Mouse (Mus musculus): ENCODE results near the gene Noc2l. TPM values are rescaled to one million over a fixed set of nuclear protein-coding genes. Genes with fewer than 3 reads are reported as not detected.

Gene Noc2l
- polyA plus RNA-seq, 2 experiments: 40.2 to 68.0 TPM

DNA sequence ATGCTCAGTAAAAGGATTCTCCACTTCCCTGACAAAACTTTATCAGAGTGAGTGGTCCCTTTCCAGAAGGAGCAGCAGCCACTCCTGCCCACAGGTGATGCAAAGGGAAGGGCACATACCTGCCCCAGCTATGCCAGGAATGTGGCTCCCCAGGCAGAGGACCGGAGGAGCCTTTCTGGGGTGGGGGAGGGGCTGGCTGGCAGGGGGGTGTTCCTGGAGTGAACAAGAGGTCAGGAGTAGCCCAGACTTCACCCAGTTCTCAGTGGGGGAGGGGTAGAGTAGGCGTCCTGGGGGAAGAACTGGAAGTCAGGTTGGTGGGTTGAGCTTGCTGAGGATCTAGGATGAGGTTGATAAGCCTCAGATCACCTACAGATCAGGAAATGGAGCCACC, 42.6 kb upstream of the Noc2l start:
- no peak for ATAC-seq (ENCODE audit: insufficient read depth)
- no peaks in the 10 kb centered on the region for H3K9me3 ChIP-seq (ENCODE audit: control insufficient read depth, low read length)
- H3K4me1 ChIP-seq (replicated peaks; ENCODE audit: control insufficient read depth in 2 of 2, insufficient read depth in 2 of 2, low read length in 1 of 2): peaks cover 18 to 34% of the 10 kb centered on the region in 2 experiments
- no peak for DNase-seq (ENCODE audit: low read depth in 3 of 3, low spot score in 3 of 3)
- WGBS (ENCODE audit: insufficient replicate concordance): 52% methylated on average over 2 of the region's 2 CpGs
- no peak overlapping the region for H3K4me2 ChIP-seq (ENCODE audit: low read depth)
- H3K36me3 ChIP-seq (replicated peaks; ENCODE audit: control insufficient read depth, insufficient read depth, low read depth): no peaks in the 10 kb centered on the region
- TF ChIP-seq CTCF (IDR thresholded peaks at IDR 0.05; ENCODE audit: low read depth) (no peak), EP300 (IDR thresholded peaks at IDR 0.05; ENCODE audit: low read depth) (no peak)
- H3K27ac ChIP-seq: no peak overlapping the region
- H3K9ac ChIP-seq (replicated peaks): no peak overlapping the region
- H3K27me3 ChIP-seq (ENCODE audit: control insufficient read depth, insufficient read depth, low read length): peaks cover 16% of the 10 kb centered on the region
- no peak overlapping the region for H3K4me3 ChIP-seq (ENCODE audit: insufficient read depth in 1 of 2, low read depth in 2 of 2, low read length in 2 of 2)

DNA sequence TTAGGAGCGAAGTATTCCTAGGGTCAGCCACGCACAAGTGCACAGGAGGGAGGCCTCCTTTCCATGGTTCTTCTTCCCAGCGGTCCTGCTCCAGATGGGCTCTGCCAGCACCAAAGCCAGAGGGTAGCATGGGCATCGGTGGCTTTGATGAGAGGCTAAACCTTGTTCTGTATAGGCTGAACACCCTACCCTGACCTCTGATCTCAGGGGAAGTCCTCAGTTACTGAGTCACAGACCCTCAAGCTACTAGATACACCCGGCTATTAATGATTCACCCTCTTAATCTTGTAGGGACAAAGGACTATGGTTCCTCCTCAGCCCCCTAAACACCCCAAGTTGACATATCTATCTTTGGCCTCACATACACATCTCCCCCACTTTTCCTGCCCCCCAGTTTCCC, 41.9 kb upstream of the Noc2l start:
- Histone ChIP-seq H3K9me3 (ENCODE audit: control insufficient read depth, low read length) (no peaks in the 10 kb centered on the region), H3K4me1 (replicated peaks; ENCODE audit: control insufficient read depth in 2 of 2, insufficient read depth in 2 of 2, low read length in 1 of 2) (peaks cover 20 to 31% of the 10 kb centered on the region in 2 experiments), H3K27ac (no peak overlapping the region), H3K9ac (replicated peaks) (no peak overlapping the region), H3K36me3 (replicated peaks; ENCODE audit: control insufficient read depth, insufficient read depth, low read depth) (no peaks in the 10 kb centered on the region), H3K4me2 (ENCODE audit: low read depth) (peak overlapping the region; percentile 3; the same call in 1 of the 2 replicates), H3K4me3 (ENCODE audit: insufficient read depth in 1 of 2, low read depth in 2 of 2, low read length in 2 of 2) (no peak overlapping the region), H3K27me3 (ENCODE audit: control insufficient read depth, insufficient read depth, low read length) (peaks cover 16% of the 10 kb centered on the region)
- ATAC-seq (ENCODE audit: insufficient read depth) (no peak), DNase-seq (ENCODE audit: low read depth in 3 of 3, low spot score in 3 of 3) (no peak)
- no peak for TF ChIP-seq EP300 (IDR thresholded peaks at IDR 0.05; ENCODE audit: low read depth)
- no peak for TF ChIP-seq CTCF (IDR thresholded peaks at IDR 0.05; ENCODE audit: low read depth)
- WGBS (ENCODE audit: insufficient replicate concordance): 75% methylated on average over 5 of the region's 5 CpGs

DNA sequence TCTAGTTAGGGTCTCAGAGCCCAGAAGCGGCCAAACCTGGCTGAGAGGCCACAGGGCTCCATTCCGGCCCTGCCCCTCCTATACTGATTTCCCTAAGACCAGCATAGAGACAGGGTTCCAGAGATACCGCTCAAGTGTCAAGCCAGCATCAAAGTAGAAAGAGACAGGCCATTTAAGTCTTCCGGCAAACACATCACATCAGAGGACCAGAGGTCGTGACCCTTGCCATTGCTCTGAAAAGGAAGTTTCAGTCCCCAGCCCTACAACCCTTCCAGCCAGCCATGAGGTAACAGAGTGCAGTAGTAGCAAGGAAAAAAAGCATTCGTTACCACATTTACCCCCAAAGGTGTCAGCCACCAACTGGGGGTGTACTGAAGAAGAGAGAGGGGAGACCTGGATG, 41.5 kb upstream of the Noc2l start:
- Histone ChIP-seq H3K27me3 (ENCODE audit: control insufficient read depth, insufficient read depth, low read length) (peaks cover 16% of the 10 kb centered on the region), H3K9ac (replicated peaks) (no peak overlapping the region), H3K36me3 (replicated peaks; ENCODE audit: control insufficient read depth, insufficient read depth, low read depth) (no peaks in the 10 kb centered on the region), H3K4me3 (ENCODE audit: insufficient read depth in 1 of 2, low read depth in 2 of 2, low read length in 2 of 2) (no peak overlapping the region), H3K27ac (no peak overlapping the region), H3K4me1 (replicated peaks; ENCODE audit: control insufficient read depth in 2 of 2, insufficient read depth in 2 of 2, low read length in 1 of 2) (peaks cover 17 to 27% of the 10 kb centered on the region in 2 experiments), H3K9me3 (ENCODE audit: control insufficient read depth, low read length) (no peaks in the 10 kb centered on the region), H3K4me2 (ENCODE audit: low read depth) (peak overlapping the region; percentile 3; the same call in 1 of the 2 replicates)
- ATAC-seq (ENCODE audit: insufficient read depth) (no peak), DNase-seq (ENCODE audit: low read depth in 3 of 3, low spot score in 3 of 3) (no peak)
- TF ChIP-seq CTCF (IDR thresholded peaks at IDR 0.05; ENCODE audit: low read depth) (no peak), EP300 (IDR thresholded peaks at IDR 0.05; ENCODE audit: low read depth) (no peak)
- 61% methylated on average over 6 of the region's 6 CpGs for WGBS (ENCODE audit: insufficient replicate concordance)

DNA sequence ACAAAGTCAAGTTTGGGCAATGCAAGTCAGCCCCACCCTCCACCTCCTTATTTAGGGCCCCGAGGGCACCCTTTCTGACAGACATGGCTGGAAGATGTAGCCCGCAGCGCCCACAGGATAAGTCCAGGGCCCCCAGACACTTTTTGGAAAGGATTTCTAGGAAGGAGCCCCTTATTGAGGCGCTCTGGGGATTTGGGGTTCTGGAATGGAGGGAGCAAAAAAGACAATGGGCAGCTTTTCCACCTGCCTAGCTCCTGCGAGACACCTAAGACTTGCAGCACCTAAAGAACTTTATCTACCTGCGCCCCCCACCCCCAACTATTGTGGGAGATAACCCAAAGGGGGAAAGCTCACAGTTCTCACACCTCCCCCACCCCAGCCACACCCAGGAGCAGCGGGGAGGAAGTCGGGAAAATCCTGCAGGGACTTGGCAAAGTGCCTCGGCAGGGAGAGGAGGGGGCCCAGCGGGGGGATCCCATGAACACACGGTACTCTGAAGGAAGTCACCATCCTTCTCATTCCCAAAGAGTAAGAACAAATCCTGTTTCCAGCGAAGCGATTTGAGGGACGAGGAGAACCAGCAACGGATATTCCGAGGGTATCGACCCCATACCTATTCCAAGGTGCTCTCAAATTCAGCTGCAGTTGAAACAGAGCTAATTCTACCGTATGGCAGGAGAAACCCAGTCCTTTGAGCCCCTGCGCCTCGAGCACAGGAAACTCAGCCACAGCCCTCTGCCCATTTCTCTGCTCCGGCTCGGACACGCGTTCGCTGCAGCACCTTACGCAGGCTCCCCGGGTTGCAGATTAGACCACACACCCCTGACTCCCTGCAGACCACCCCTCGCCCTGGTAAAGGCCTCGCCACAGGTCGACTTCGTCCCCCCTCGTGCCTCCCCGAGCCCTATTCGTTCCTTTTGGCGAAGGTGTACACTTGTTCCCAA, 39.6 kb upstream of the Noc2l start:
- ATAC-seq (ENCODE audit: insufficient read depth) (no peak), DNase-seq (ENCODE audit: low read depth in 3 of 3, low spot score in 3 of 3) (no peak)
- H3K27me3 ChIP-seq (ENCODE audit: control insufficient read depth, insufficient read depth, low read length): peaks cover 16% of the 10 kb centered on the region
- WGBS (ENCODE audit: insufficient replicate concordance): 7% methylated on average over 35 of the region's 35 CpGs
- H3K9ac ChIP-seq (replicated peaks): peak overlapping the region; percentile 60
- no peak for TF ChIP-seq EP300 (IDR thresholded peaks at IDR 0.05; ENCODE audit: low read depth)
- no peaks in the 10 kb centered on the region for H3K9me3 ChIP-seq (ENCODE audit: control insufficient read depth, low read length)
- H3K4me3 ChIP-seq (ENCODE audit: insufficient read depth in 1 of 2, low read depth in 2 of 2, low read length in 2 of 2): peak overlapping the region; percentile 55 to 72
- H3K4me2 ChIP-seq (ENCODE audit: low read depth): peak overlapping the region; percentile 92
- peaks cover 17 to 26% of the 10 kb centered on the region in 2 experiments for H3K4me1 ChIP-seq (replicated peaks; ENCODE audit: control insufficient read depth in 2 of 2, insufficient read depth in 2 of 2, low read length in 1 of 2)
- no peaks in the 10 kb centered on the region for H3K36me3 ChIP-seq (replicated peaks; ENCODE audit: control insufficient read depth, insufficient read depth, low read depth)
- H3K27ac ChIP-seq: no peak overlapping the region

DNA sequence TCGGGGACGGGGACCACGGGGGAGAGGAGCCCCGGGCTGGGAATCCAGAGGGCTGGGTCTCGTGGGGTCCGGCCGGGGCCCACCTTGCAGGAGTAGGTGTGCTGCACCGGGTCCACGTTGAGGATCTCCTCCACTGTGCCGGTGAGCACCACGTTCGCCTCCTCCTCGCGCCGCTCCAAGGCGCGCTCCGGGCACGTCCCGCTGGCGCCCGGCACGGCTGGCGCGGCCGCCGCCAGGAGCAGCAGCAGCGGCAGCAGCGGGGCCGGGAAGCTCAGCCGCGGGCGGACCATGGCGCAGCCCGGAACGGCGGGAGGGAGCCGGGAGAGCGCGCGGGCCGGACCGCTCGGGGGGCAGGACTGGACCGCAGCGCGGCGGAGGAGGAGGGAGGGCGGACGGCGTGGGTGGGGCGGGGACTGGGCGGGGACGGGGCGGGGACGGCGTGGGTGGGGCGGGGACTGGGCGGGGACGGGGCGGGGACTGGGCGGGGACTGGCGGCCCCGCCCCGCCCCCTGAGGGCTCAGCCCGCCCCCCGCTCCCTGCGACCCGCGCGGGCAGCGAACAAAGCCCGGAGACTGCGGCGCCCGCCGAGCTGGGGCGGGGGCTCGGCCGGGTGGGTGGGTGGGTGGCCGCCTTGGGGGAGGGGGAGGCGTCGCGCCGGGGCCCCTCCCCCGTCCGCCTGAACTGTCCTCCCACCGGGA, 38.5 kb upstream of the Noc2l start, which contains the start of gene Agrn:
Agrn (minus strand) TSS at position 358 of the 698 bp plus-strand sequence.
- DNase-seq (ENCODE audit: low read depth in 3 of 3, low spot score in 3 of 3) (peak in 2 of 3 experiments; percentile 42 to 45), ATAC-seq (ENCODE audit: insufficient read depth) (peak; percentile 83)
- Histone ChIP-seq H3K36me3 (replicated peaks; ENCODE audit: control insufficient read depth, insufficient read depth, low read depth) (no peaks in the 10 kb centered on the region), H3K4me1 (replicated peaks; ENCODE audit: control insufficient read depth in 2 of 2, insufficient read depth in 2 of 2, low read length in 1 of 2) (peaks cover 18 to 28% of the 10 kb centered on the region in 2 experiments), H3K4me2 (ENCODE audit: low read depth) (peak within 1 kb of the TSS; percentile 92), H3K27ac (peak within 1 kb of the TSS; percentile 90), H3K9me3 (ENCODE audit: control insufficient read depth, low read length) (no peaks in the 10 kb centered on the region), H3K27me3 (ENCODE audit: control insufficient read depth, insufficient read depth, low read length) (peaks cover 16% of the 10 kb centered on the region), H3K9ac (replicated peaks) (peak within 1 kb of the TSS; percentile 75), H3K4me3 (ENCODE audit: insufficient read depth in 1 of 2, low read depth in 2 of 2, low read length in 2 of 2) (peak within 1 kb of the TSS; percentile 72 to 78)
- TF ChIP-seq CTCF (IDR thresholded peaks at IDR 0.05; ENCODE audit: low read depth) (no peak), EP300 (IDR thresholded peaks at IDR 0.05; ENCODE audit: low read depth) (no peak)
- WGBS (ENCODE audit: insufficient replicate concordance): 0% methylated on average over 63 of the region's 88 CpGs
